Mouse (Mus musculus) granulocyte monocyte progenitor cell, adult 5-6 weeks (primary cell): Measurements from ENCODE around the gene Miox. TPM values are rescaled to one million over a fixed set of nuclear protein-coding genes. Genes with fewer than 3 reads are reported as not detected.

ENCODE experiments used
- total RNA-seq, 2 experiments: library from RNA; stranded (forward) in 1 of 2; stranded (reverse) in 1 of 2; fragments of 200-712, 200-1000 nt in 1 of 2; fragments of >200 nt in 1 of 2; fragmentation: Nextera tagmentation in 1 of 2; gene quantifications; 2 replicates each; pipeline ENCODE4 v1.2.3; 2014 to 2017

The Miox gene
- total RNA-seq, 2 experiments from 2014 or later = not detected

Other genes with a start within 250 kb of the Miox start
- 11.6 and 21.8 TPM in 2 replicates for gene Selenoo, start 245.3 kb upstream of the Miox start, total RNA-seq (2014; fragmentation: Nextera tagmentation)
- gene Selenoo, start 245.3 kb upstream of the Miox start, total RNA-seq (2017) = 13.6 and 16.2 TPM in 2 replicates
- gene Tubgcp6, start 211.3 kb upstream of the Miox start, total RNA-seq (2014; fragmentation: Nextera tagmentation) = 23.4 and 29.2 TPM in 2 replicates
- gene Tubgcp6, start 211.3 kb upstream of the Miox start, total RNA-seq (2017) = 12.6 and 20.2 TPM in 2 replicates
- 11.3 and 14.7 TPM in 2 replicates for gene Hdac10, start 205.7 kb upstream of the Miox start, total RNA-seq (2014; fragmentation: Nextera tagmentation)
- gene Hdac10, start 205.7 kb upstream of the Miox start, total RNA-seq (2017) = 11.2 and 13.9 TPM in 2 replicates
- gene Mapk12, start 193.7 kb upstream of the Miox start, total RNA-seq (2014; fragmentation: Nextera tagmentation) = not detected in 2 replicates
- 0.93 TPM in 1 of 2 replicates, not detected in the other for gene Mapk12, start 193.7 kb upstream of the Miox start, total RNA-seq (2017)
- not detected in 2 replicates for gene Mapk11, start 184.8 kb upstream of the Miox start, total RNA-seq (2014; fragmentation: Nextera tagmentation)
- gene Mapk11, start 184.8 kb upstream of the Miox start, total RNA-seq (2017) = not detected in 2 replicates
- gene Plxnb2, start 153.6 kb upstream of the Miox start, total RNA-seq (2014; fragmentation: Nextera tagmentation) = 19.1 and 23.4 TPM in 2 replicates
- 11.0 and 14.7 TPM in 2 replicates for gene Plxnb2, start 153.6 kb upstream of the Miox start, total RNA-seq (2017)
- gene Dennd6b, start 137.9 kb upstream of the Miox start, total RNA-seq (2014; fragmentation: Nextera tagmentation) = 4.3 and 6.1 TPM in 2 replicates
- gene Dennd6b, start 137.9 kb upstream of the Miox start, total RNA-seq (2017) = 2.5 and 4.7 TPM in 2 replicates
- gene Ppp6r2, start 122.8 kb upstream of the Miox start, total RNA-seq (2014; fragmentation: Nextera tagmentation) = 9.2 and 10.5 TPM in 2 replicates
- 5.8 and 6.4 TPM in 2 replicates for gene Ppp6r2, start 122.8 kb upstream of the Miox start, total RNA-seq (2017)
- 88.1 and 131 TPM in 2 replicates for gene Sbf1, start 19.1 kb upstream of the Miox start, total RNA-seq (2014; fragmentation: Nextera tagmentation)
- 43.1 and 52.0 TPM in 2 replicates for gene Sbf1, start 19.1 kb upstream of the Miox start, total RNA-seq (2017)
- gene Adm2, start 11.7 kb upstream of the Miox start, total RNA-seq (2014; fragmentation: Nextera tagmentation) = not detected in 2 replicates
- gene Adm2, start 11.7 kb upstream of the Miox start, total RNA-seq (2017) = not detected in 2 replicates
- gene Lmf2, start 21.3 kb downstream of the Miox start, total RNA-seq (2014; fragmentation: Nextera tagmentation) = 15.4 and 22.3 TPM in 2 replicates
- gene Lmf2, start 21.3 kb downstream of the Miox start, total RNA-seq (2017) = 8.9 and 11.0 TPM in 2 replicates
- gene Ncaph2, start 21.3 kb downstream of the Miox start, total RNA-seq (2014; fragmentation: Nextera tagmentation) = 87.4 and 136 TPM in 2 replicates
- gene Ncaph2, start 21.3 kb downstream of the Miox start, total RNA-seq (2017) = 92.2 and 118 TPM in 2 replicates
- gene Sco2, start 39.4 kb downstream of the Miox start, total RNA-seq (2014; fragmentation: Nextera tagmentation) = 12.4 and 27.5 TPM in 2 replicates
- gene Sco2, start 39.4 kb downstream of the Miox start, total RNA-seq (2017) = 22.7 and 31.5 TPM in 2 replicates
- not detected in 2 replicates for gene Tymp, start 42.6 kb downstream of the Miox start, total RNA-seq (2014; fragmentation: Nextera tagmentation)
- 0.43 and 1.1 TPM in 2 replicates for gene Tymp, start 42.6 kb downstream of the Miox start, total RNA-seq (2017)
- 3.1 and 4.2 TPM in 2 replicates for gene Odf3b, start 44.9 kb downstream of the Miox start, total RNA-seq (2014; fragmentation: Nextera tagmentation)
- gene Odf3b, start 44.9 kb downstream of the Miox start, total RNA-seq (2017) = 0.46 TPM in 1 of 2 replicates, not detected in the other
- gene Klhdc7b, start 50.5 kb downstream of the Miox start, total RNA-seq (2014; fragmentation: Nextera tagmentation) = not detected in 2 replicates
- 0.13 TPM in 1 of 2 replicates, not detected in the other for gene Klhdc7b, start 50.5 kb downstream of the Miox start, total RNA-seq (2017)
- not detected in 2 replicates for gene Syce3, start 76.1 kb downstream of the Miox start, total RNA-seq (2014; fragmentation: Nextera tagmentation)
- gene Syce3, start 76.1 kb downstream of the Miox start, total RNA-seq (2017) = not detected in 2 replicates
- gene Cpt1b, start 91.5 kb downstream of the Miox start, total RNA-seq (2014; fragmentation: Nextera tagmentation) = 2.8 and 2.9 TPM in 2 replicates
- gene Cpt1b, start 91.5 kb downstream of the Miox start, total RNA-seq (2017) = 1.5 TPM in 1 of 2 replicates, not detected in the other
- not detected in 2 replicates for gene C730034F03Rik, start 95.2 kb downstream of the Miox start, total RNA-seq (2014; fragmentation: Nextera tagmentation)
- gene C730034F03Rik, start 95.2 kb downstream of the Miox start, total RNA-seq (2017) = 2.7 and 3.6 TPM in 2 replicates
- not detected in 2 replicates for gene Gm44502, start 95.3 kb downstream of the Miox start, total RNA-seq (2014; fragmentation: Nextera tagmentation)
- gene Gm44502, start 95.3 kb downstream of the Miox start, total RNA-seq (2017) = 0.82 TPM in 1 of 2 replicates, not detected in the other
- 77.0 and 85.0 TPM in 2 replicates for gene Chkb, start 95.5 kb downstream of the Miox start, total RNA-seq (2014; fragmentation: Nextera tagmentation)
- gene Chkb, start 95.5 kb downstream of the Miox start, total RNA-seq (2017) = 25.3 and 27.7 TPM in 2 replicates
- not detected in 2 replicates for gene Mapk8ip2, start 119.5 kb downstream of the Miox start, total RNA-seq (2014; fragmentation: Nextera tagmentation)
- not detected in 2 replicates for gene Mapk8ip2, start 119.5 kb downstream of the Miox start, total RNA-seq (2017)
- 12.7 and 21.4 TPM in 2 replicates for gene Arsa, start 143.0 kb downstream of the Miox start, total RNA-seq (2014; fragmentation: Nextera tagmentation)
- gene Arsa, start 143.0 kb downstream of the Miox start, total RNA-seq (2017) = 8.5 and 30.3 TPM in 2 replicates
- gene Shank3, start 165.2 kb downstream of the Miox start, total RNA-seq (2014; fragmentation: Nextera tagmentation) = 0.34 and 0.58 TPM in 2 replicates
- gene Shank3, start 165.2 kb downstream of the Miox start, total RNA-seq (2017) = 0.26 and 0.47 TPM in 2 replicates
- not detected in 2 replicates for gene Acr, start 233.9 kb downstream of the Miox start, total RNA-seq (2014; fragmentation: Nextera tagmentation)
- gene Acr, start 233.9 kb downstream of the Miox start, total RNA-seq (2017) = not detected in 2 replicates